Mouse (Mus musculus) hindbrain, embryonic 14.5 days (tissue): ENCODE measurements at regions not wholly inside any gene's neighbourhood (a gene's known extent, or its start where the extent isn't known, plus 50 kb on each side); places are given as distances from the start of the nearest gene placed in this dataset.
A peak's percentile ranks its signal among the peaks of the same experiment; 100 is the strongest.

Source experiments
- ATAC-seq: fragments of 200-750 bp; cut with Nextera tagmentation; 2 replicates; pipeline ENCODE4 v1.8.0; 2017; ENCODE audit warnings: moderate number of reproducible peaks, mild to moderate bottlenecking, moderate TSS enrichment, moderate library complexity; ENCODE audit not compliant: low FRiP score
- DNase-seq: peaks from one replicate; pipeline ENCODE4 v3.0.0-alpha.2; 2015; ENCODE audit warnings: low spot score
- H3K27ac ChIP-seq: fragments of 300-500 bp; sonication (generic); 2 replicates; pipeline ENCODE4 v1.5.1; 2014; ENCODE audit warnings: mild to moderate bottlenecking, moderate library complexity
- H3K27me3 ChIP-seq: fragments of 300-500 bp; sonication (generic); 2 replicates; pipeline ENCODE4 v1.6.1; 2014; ENCODE audit warnings: mild to moderate bottlenecking, low read length, mixed read lengths; ENCODE audit not compliant: control insufficient read depth, insufficient read depth
- H3K36me3 ChIP-seq: fragments of 300-500 bp; sonication (generic); replicated peaks from 2 replicates; pipeline ENCODE4 v1.6.1; 2014; ENCODE audit not compliant: control insufficient read depth, insufficient read depth
- H3K4me1 ChIP-seq: fragments of 300-500 bp; sonication (generic); replicated peaks from 2 replicates; pipeline ENCODE4 v1.6.1; 2014; ENCODE audit warnings: antibody characterized with exemption, low read length, mixed read lengths; ENCODE audit not compliant: control insufficient read depth, insufficient read depth
- H3K4me2 ChIP-seq: fragments of 300-500 bp; sonication (generic); replicated peaks from 2 replicates; pipeline ENCODE4 v1.6.1; 2014; ENCODE audit warnings: mild to moderate bottlenecking, moderate library complexity
- H3K4me3 ChIP-seq: fragments of 300-500 bp; sonication (generic); replicated peaks from 2 replicates; pipeline ENCODE4 v1.5.1; 2014; ENCODE audit warnings: mild to moderate bottlenecking, low read length
- H3K9ac ChIP-seq: fragments of 300-500 bp; sonication (generic); 2 replicates; pipeline ENCODE4 v1.6.1; 2014
- H3K9me3 ChIP-seq: fragments of 300-500 bp; sonication (generic); 2 replicates; pipeline ENCODE4 v1.6.1; 2016; ENCODE audit warnings: low read length; ENCODE audit not compliant: control insufficient read depth
- WGBS: fragments of 180-500 bp; shearing (Covaris S2); extraction: QIAGEN DNeasy Blood & Tissue Kit; methylation state at CpG from one replicate; pipeline ENCODE4 v1.1.7; 2014; 5-methylcytosine and 5-hydroxymethylcytosine counted together

- Histone ChIP-seq H3K4me2 (no peak overlapping the region), H3K27ac (no peak overlapping the region), H3K36me3 (no peaks in the 10 kb centered on the region), H3K9me3 (no peaks in the 10 kb centered on the region), H3K4me1 (0 out of 2 replicates have a peak, but pooled peaks cover 7% of the 10 kb centered on the region), H3K27me3 (no peaks in the 10 kb centered on the region), H3K9ac (no peak overlapping the region), H3K4me3 (no peak overlapping the region)
- ATAC-seq = no peak
- WGBS = 92% methylated on average over 8 of the region's 8 CpGs
- DNase-seq = no peak
Measured at GRCm38 (mm10) chr19:57541693-57542314, 69.0 kb upstream of the Atrnl1 start.

GRCm38 (mm10) chr19:57542506-57542905, 68.3 kb upstream of the Atrnl1 start:
- Histone ChIP-seq H3K4me3 (no peak overlapping the region), H3K9ac (no peak overlapping the region), H3K27ac (no peak overlapping the region), H3K36me3 (no peaks in the 10 kb centered on the region), H3K4me2 (no peak overlapping the region), H3K4me1 (0 out of 2 replicates have a peak, but pooled peaks cover 5% of the 10 kb centered on the region), H3K9me3 (no peaks in the 10 kb centered on the region), H3K27me3 (no peaks in the 10 kb centered on the region)
- ATAC-seq (no peak), DNase-seq (no peak)
- 93% methylated on average over 5 of the region's 5 CpGs for WGBS

- no peaks in the 10 kb centered on the region for H3K36me3 ChIP-seq
- DNase-seq (peak; percentile 60), ATAC-seq (peak; percentile 51; the same call in 1 of the 2 replicates)
- H3K4me3 ChIP-seq = no peak overlapping the region
- H3K9me3 ChIP-seq = no peaks in the 10 kb centered on the region
- H3K4me2 ChIP-seq = peak overlapping the region; percentile 28
- no peaks in the 10 kb centered on the region for H3K27me3 ChIP-seq
- peak overlapping the region; percentile 44 for H3K27ac ChIP-seq
- 0 out of 2 replicates have a peak, but pooled peaks cover 5% of the 10 kb centered on the region for H3K4me1 ChIP-seq
- 10% methylated on average over 13 of the region's 13 CpGs for WGBS
- no peak overlapping the region for H3K9ac ChIP-seq
Measured at GRCm38 (mm10) chr19:57543681-57544214, 67.1 kb upstream of the Atrnl1 start.

GRCm38 (mm10) chr19:57544229-57544879, 66.5 kb upstream of the Atrnl1 start:
- peak overlapping the region; percentile 44 for H3K27ac ChIP-seq
- DNase-seq (no peak), ATAC-seq (0 out of 2 replicates have a peak, but pooled peaks have one; percentile 31)
- H3K4me2 ChIP-seq = peak overlapping the region; percentile 28; the same call in 1 of the 2 replicates
- H3K27me3 ChIP-seq = no peaks in the 10 kb centered on the region
- no peaks in the 10 kb centered on the region for H3K9me3 ChIP-seq
- H3K4me1 ChIP-seq = 0 out of 2 replicates have a peak, but pooled peaks cover 5% of the 10 kb centered on the region
- H3K4me3 ChIP-seq = no peak overlapping the region
- H3K36me3 ChIP-seq = no peaks in the 10 kb centered on the region
- 60% methylated on average over 17 of the region's 17 CpGs for WGBS
- no peak overlapping the region for H3K9ac ChIP-seq

GRCm38 (mm10) chr19:57545071-57545470, 65.8 kb upstream of the Atrnl1 start:
- H3K9ac ChIP-seq = no peak overlapping the region
- H3K4me3 ChIP-seq = no peak overlapping the region
- ATAC-seq (no peak), DNase-seq (no peak)
- WGBS = 80% methylated on average over 2 of the region's 2 CpGs
- no peak overlapping the region for H3K27ac ChIP-seq
- no peaks in the 10 kb centered on the region for H3K36me3 ChIP-seq
- no peak overlapping the region for H3K4me2 ChIP-seq
- H3K27me3 ChIP-seq = no peaks in the 10 kb centered on the region
- H3K4me1 ChIP-seq = 0 out of 2 replicates have a peak, but pooled peaks cover 5% of the 10 kb centered on the region
- no peaks in the 10 kb centered on the region for H3K9me3 ChIP-seq

- Histone ChIP-seq H3K4me2 (no peak overlapping the region), H3K27ac (no peak overlapping the region), H3K27me3 (no peaks in the 10 kb centered on the region), H3K9ac (no peak overlapping the region), H3K4me1 (0 out of 2 replicates have a peak, but pooled peaks cover 5% of the 10 kb centered on the region), H3K36me3 (no peaks in the 10 kb centered on the region), H3K4me3 (no peak overlapping the region), H3K9me3 (no peaks in the 10 kb centered on the region)
- ATAC-seq (no peak), DNase-seq (no peak)
- WGBS = 83% methylated on average over 2 of the region's 2 CpGs
Measured at GRCm38 (mm10) chr19:57546039-57546438, 64.8 kb upstream of the Atrnl1 start.

- H3K4me2 ChIP-seq = no peak overlapping the region
- ATAC-seq = no peak
- H3K4me1 ChIP-seq = 0 out of 2 replicates have a peak, but pooled peaks cover 5% of the 10 kb centered on the region
- H3K36me3 ChIP-seq = no peaks in the 10 kb centered on the region
- H3K9ac ChIP-seq = no peak overlapping the region
- no peak overlapping the region for H3K4me3 ChIP-seq
- no peak for DNase-seq
- H3K27me3 ChIP-seq = no peaks in the 10 kb centered on the region
- no peaks in the 10 kb centered on the region for H3K9me3 ChIP-seq
- no peak overlapping the region for H3K27ac ChIP-seq
- WGBS = 73% methylated on average over 10 of the region's 10 CpGs
Measured at GRCm38 (mm10) chr19:57546519-57546918, 64.3 kb upstream of the Atrnl1 start.

- Histone ChIP-seq H3K27ac (no peak overlapping the region), H3K9me3 (no peaks in the 10 kb centered on the region), H3K4me2 (no peak overlapping the region), H3K9ac (no peak overlapping the region), H3K4me1 (peaks cover 5% of the 10 kb centered on the region; the same call in 1 of the 2 replicates), H3K36me3 (no peaks in the 10 kb centered on the region), H3K27me3 (no peaks in the 10 kb centered on the region), H3K4me3 (no peak overlapping the region)
- 93% methylated on average over 11 of the region's 11 CpGs for WGBS
- DNase-seq = no peak
- ATAC-seq = no peak
Measured at GRCm38 (mm10) chr19:57548093-57548492, 62.7 kb upstream of the Atrnl1 start.

GRCm38 (mm10) chr19:57548661-57549060, 62.2 kb upstream of the Atrnl1 start:
- H3K9ac ChIP-seq = no peak overlapping the region
- H3K9me3 ChIP-seq = no peaks in the 10 kb centered on the region
- no peak for ATAC-seq
- WGBS = 77% methylated on average over 11 of the region's 11 CpGs
- peaks cover 5% of the 10 kb centered on the region; the same call in 1 of the 2 replicates for H3K4me1 ChIP-seq
- H3K27ac ChIP-seq = no peak overlapping the region
- no peaks in the 10 kb centered on the region for H3K36me3 ChIP-seq
- no peaks in the 10 kb centered on the region for H3K27me3 ChIP-seq
- no peak overlapping the region for H3K4me2 ChIP-seq
- no peak for DNase-seq
- no peak overlapping the region for H3K4me3 ChIP-seq
